Mouse (Mus musculus) kidney, postnatal 4 days (tissue): Measurements from ENCODE around the gene 4930480E11Rik.
"Not testable (repeated sequence)": the region's sequence is repeated elsewhere in the genome, so short reads cannot be mapped to it uniquely, and the experiment has no call there.

Experiments
- DNase-seq, 2 experiments: peaks; one replicate each; pipeline ENCODE4 v3.0.0; 2021; ENCODE audit warnings: mixed read lengths in 2 of 2

Gene 4930480E11Rik

DNA sequence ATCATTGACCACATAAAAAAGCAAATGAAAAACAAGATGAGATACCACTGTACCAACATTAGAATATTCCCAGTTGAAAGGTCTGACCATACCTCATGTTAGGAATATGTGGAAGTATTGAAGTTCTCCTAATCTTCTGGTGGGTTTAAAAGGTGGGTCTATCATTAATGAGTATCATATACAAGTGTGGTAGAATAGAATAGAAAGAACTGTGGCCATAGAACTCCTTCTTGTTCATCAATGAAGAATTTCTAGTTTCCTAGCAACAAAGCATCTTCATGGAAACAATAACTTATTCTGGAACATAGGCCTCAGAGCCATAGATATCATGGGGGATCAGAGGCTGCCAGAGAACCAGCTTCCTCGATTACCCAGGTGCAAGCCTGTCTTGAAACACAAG is at the start of gene 4930480E11Rik:
TSS of gene 4930480E11Rik (plus strand) at position 301 of the 400 bp plus-strand sequence.
- DNase-seq = no peak

DNA sequence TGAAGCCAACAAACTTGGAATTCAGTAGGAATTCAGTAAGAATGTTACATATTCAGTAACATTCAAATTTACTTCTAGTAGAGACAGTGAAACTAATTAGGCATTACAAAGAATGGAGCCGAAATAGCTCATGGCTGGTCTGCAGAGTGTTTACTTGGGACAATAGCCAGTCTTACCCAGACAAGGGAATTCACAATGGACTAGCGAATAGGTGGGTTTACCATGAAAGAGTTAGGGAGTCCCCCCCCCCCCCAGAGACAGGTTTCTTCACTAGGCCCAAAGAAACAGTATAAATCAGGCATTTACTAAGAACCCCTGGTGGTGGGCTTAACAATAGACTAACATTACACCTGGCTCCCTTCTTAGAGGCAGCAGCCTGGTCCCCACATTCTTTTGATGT is 33.9 kb downstream of the 4930480E11Rik start:
- not testable (repeated sequence) for DNase-seq
